Mouse (Mus musculus): Measurements from ENCODE around the gene Ctdspl. TPM values are rescaled to one million over a fixed set of nuclear protein-coding genes. Genes with fewer than 3 reads are reported as not detected.

Gene Ctdspl
- polyA plus RNA-seq, 1 experiment from 2014 or later, result 27.8 TPM

- H3K27ac ChIP-seq (ENCODE audit: low read length), result peak overlapping the region; percentile 84
- DNase-seq (ENCODE audit: low spot score), result peak; percentile 95
- H3K4me3 ChIP-seq (ENCODE audit: low read depth, low read length), result no peak overlapping the region
- no peaks in the 10 kb centered on the region for H3K36me3 ChIP-seq (ENCODE audit: insufficient read depth, low read length)
- no peak overlapping the region for H3K9ac ChIP-seq (replicated peaks; ENCODE audit: low read depth)
- TF ChIP-seq EP300 (IDR thresholded peaks at IDR 0.05), result peak; percentile 98
- TF ChIP-seq CTCF (IDR thresholded peaks at IDR 0.05), result no peak
- peaks cover 30% of the 10 kb centered on the region; the same call in 1 of the 2 replicates for H3K4me1 ChIP-seq (ENCODE audit: insufficient read depth, low read depth, low read length)
- H3K27me3 ChIP-seq (replicated peaks; ENCODE audit: insufficient read depth, low read length), result no peaks in the 10 kb centered on the region
- ATAC-seq, result peak; percentile 93
- no peak overlapping the region for H3K4me2 ChIP-seq (replicated peaks; ENCODE audit: low read depth, low read length)
- H3K9me3 ChIP-seq (ENCODE audit: low read length), result no peaks in the 10 kb centered on the region
- WGBS, result 38% methylated on average over 16 of the region's 16 CpGs
Observed at GRCm38 (mm10) chr9:118952180-118952579, 25.9 kb downstream of the Ctdspl start.

GRCm38 (mm10) chr9:118953465-118954194 is 27.4 kb downstream of the Ctdspl start:
- ATAC-seq (no peak), DNase-seq (ENCODE audit: low spot score) (no peak)
- 76% methylated on average over 16 of the region's 16 CpGs for WGBS
- H3K4me2 ChIP-seq (replicated peaks; ENCODE audit: low read depth, low read length), result no peak overlapping the region
- H3K4me3 ChIP-seq (ENCODE audit: low read depth, low read length), result no peak overlapping the region
- no peaks in the 10 kb centered on the region for H3K27me3 ChIP-seq (replicated peaks; ENCODE audit: insufficient read depth, low read length)
- peak overlapping the region; percentile 84 for H3K27ac ChIP-seq (ENCODE audit: low read length)
- no peak for TF ChIP-seq CTCF (IDR thresholded peaks at IDR 0.05)
- peak; percentile 26; the same call in 1 of the 2 replicates for TF ChIP-seq EP300 (IDR thresholded peaks at IDR 0.05)
- H3K9ac ChIP-seq (replicated peaks; ENCODE audit: low read depth), result no peak overlapping the region
- no peaks in the 10 kb centered on the region for H3K9me3 ChIP-seq (ENCODE audit: low read length)
- peaks cover 30% of the 10 kb centered on the region; the same call in 1 of the 2 replicates for H3K4me1 ChIP-seq (ENCODE audit: insufficient read depth, low read depth, low read length)
- no peaks in the 10 kb centered on the region for H3K36me3 ChIP-seq (ENCODE audit: insufficient read depth, low read length)

GRCm38 (mm10) chr9:118958802-118959201 is 32.5 kb downstream of the Ctdspl start:
- no peak overlapping the region for H3K9ac ChIP-seq (replicated peaks; ENCODE audit: low read depth)
- no peaks in the 10 kb centered on the region for H3K9me3 ChIP-seq (ENCODE audit: low read length)
- no peak overlapping the region for H3K4me2 ChIP-seq (replicated peaks; ENCODE audit: low read depth, low read length)
- peaks cover 19% of the 10 kb centered on the region; the same call in 1 of the 2 replicates for H3K4me1 ChIP-seq (ENCODE audit: insufficient read depth, low read depth, low read length)
- peak overlapping the region; percentile 62; the same call in 1 of the 2 replicates for H3K27ac ChIP-seq (ENCODE audit: low read length)
- H3K27me3 ChIP-seq (replicated peaks; ENCODE audit: insufficient read depth, low read length), result no peaks in the 10 kb centered on the region
- 33% methylated on average over 7 of the region's 7 CpGs for WGBS
- TF ChIP-seq CTCF (IDR thresholded peaks at IDR 0.05), result no peak
- TF ChIP-seq EP300 (IDR thresholded peaks at IDR 0.05), result peak; percentile 36; the same call in 1 of the 2 replicates
- no peaks in the 10 kb centered on the region for H3K36me3 ChIP-seq (ENCODE audit: insufficient read depth, low read length)
- H3K4me3 ChIP-seq (ENCODE audit: low read depth, low read length), result no peak overlapping the region
- ATAC-seq (peak; percentile 18), DNase-seq (ENCODE audit: low spot score) (no peak)

- Histone ChIP-seq H3K4me3 (ENCODE audit: low read depth, low read length) (no peak overlapping the region), H3K9ac (replicated peaks; ENCODE audit: low read depth) (no peak overlapping the region), H3K36me3 (ENCODE audit: insufficient read depth, low read length) (no peaks in the 10 kb centered on the region), H3K4me1 (ENCODE audit: insufficient read depth, low read depth, low read length) (peaks cover 19% of the 10 kb centered on the region; the same call in 1 of the 2 replicates), H3K27me3 (replicated peaks; ENCODE audit: insufficient read depth, low read length) (no peaks in the 10 kb centered on the region), H3K9me3 (ENCODE audit: low read length) (no peaks in the 10 kb centered on the region), H3K4me2 (replicated peaks; ENCODE audit: low read depth, low read length) (peak overlapping the region; percentile 12; the same call in 1 of the 2 replicates), H3K27ac (ENCODE audit: low read length) (peak overlapping the region; percentile 74)
- peak; percentile 84 for TF ChIP-seq EP300 (IDR thresholded peaks at IDR 0.05)
- 0 out of 2 replicates have a peak, but pooled peaks have one; percentile 3 for TF ChIP-seq CTCF (IDR thresholded peaks at IDR 0.05)
- 28% methylated on average over 16 of the region's 16 CpGs for WGBS
- ATAC-seq, result peak; percentile 88
- peak; percentile 84 for DNase-seq (ENCODE audit: low spot score)
Observed at GRCm38 (mm10) chr9:118960415-118961091, 34.3 kb downstream of the Ctdspl start.

- H3K4me3 ChIP-seq (ENCODE audit: low read depth, low read length), result no peak overlapping the region
- ATAC-seq (no peak), DNase-seq (ENCODE audit: low spot score) (no peak)
- no peak overlapping the region for H3K4me2 ChIP-seq (replicated peaks; ENCODE audit: low read depth, low read length)
- no peaks in the 10 kb centered on the region for H3K27me3 ChIP-seq (replicated peaks; ENCODE audit: insufficient read depth, low read length)
- WGBS, result 77% methylated on average over 9 of the region's 9 CpGs
- TF ChIP-seq EP300 (IDR thresholded peaks at IDR 0.05) (no peak), CTCF (IDR thresholded peaks at IDR 0.05) (no peak)
- no peak overlapping the region for H3K27ac ChIP-seq (ENCODE audit: low read length)
- H3K9me3 ChIP-seq (ENCODE audit: low read length), result no peaks in the 10 kb centered on the region
- no peak overlapping the region for H3K9ac ChIP-seq (replicated peaks; ENCODE audit: low read depth)
- no peaks in the 10 kb centered on the region for H3K36me3 ChIP-seq (ENCODE audit: insufficient read depth, low read length)
- peaks cover 17% of the 10 kb centered on the region; the same call in 1 of the 2 replicates for H3K4me1 ChIP-seq (ENCODE audit: insufficient read depth, low read depth, low read length)
Observed at GRCm38 (mm10) chr9:118963149-118963548, 36.9 kb downstream of the Ctdspl start.
